Mouse (Mus musculus) midbrain, embryonic 14.5 days (tissue): ENCODE measurements around the gene Bmx. TPM values are rescaled to one million over a fixed set of nuclear protein-coding genes. Genes with fewer than 3 reads are reported as not detected.
A peak's percentile ranks its signal among the peaks of the same experiment; 100 is the strongest.

ENCODE experiments used
- ATAC-seq: fragments of 200-750 bp; cut with Nextera tagmentation; 2 replicates; pipeline ENCODE4 v1.8.0; 2017; ENCODE audit warnings: moderate number of reproducible peaks, moderate library complexity; ENCODE audit not compliant: low FRiP score, low TSS enrichment
- DNase-seq: peaks from one replicate; pipeline ENCODE4 v3.0.0-alpha.2; 2015
- H3K27ac ChIP-seq: fragments of 300-500 bp; sonication (generic); replicated peaks from 2 replicates; pipeline ENCODE4 v1.5.1; 2014; ENCODE audit warnings: mild to moderate bottlenecking, low read depth, low read length, moderate library complexity
- H3K27me3 ChIP-seq: fragments of 300-500 bp; sonication (generic); 2 replicates; pipeline ENCODE4 v1.6.1; 2014; ENCODE audit warnings: low read length, control low read depth, mixed read lengths; ENCODE audit not compliant: control insufficient read depth, insufficient read depth
- H3K36me3 ChIP-seq: fragments of 300-500 bp; sonication (generic); 2 replicates; pipeline ENCODE4 v1.6.1; 2014; ENCODE audit warnings: low read length, control low read depth; ENCODE audit not compliant: control insufficient read depth, insufficient read depth
- H3K4me1 ChIP-seq: fragments of 300-500 bp; sonication (generic); 2 replicates; pipeline ENCODE4 v1.6.1; 2014; ENCODE audit warnings: mild to moderate bottlenecking, antibody characterized with exemption, low read length, control low read depth; ENCODE audit not compliant: control insufficient read depth, insufficient read depth
- H3K4me2 ChIP-seq: fragments of 300-500 bp; sonication (generic); 2 replicates; pipeline ENCODE4 v1.6.1; 2014; ENCODE audit warnings: mild to moderate bottlenecking, low read length, moderate library complexity
- H3K4me3 ChIP-seq: fragments of 300-500 bp; sonication (generic); replicated peaks from 2 replicates; pipeline ENCODE4 v1.5.1; 2014; ENCODE audit warnings: low read depth, low read length
- H3K9ac ChIP-seq: fragments of 300-500 bp; sonication (generic); replicated peaks from 2 replicates; pipeline ENCODE4 v1.6.1; 2014; ENCODE audit warnings: mild to moderate bottlenecking, low read length, moderate library complexity
- H3K9me3 ChIP-seq: fragments of 300-500 bp; sonication (generic); 2 replicates; pipeline ENCODE4 v1.6.1; 2016; ENCODE audit warnings: low read length, control low read depth, mixed read lengths; ENCODE audit not compliant: control insufficient read depth
- WGBS: fragments of 180-500 bp; shearing (Covaris S2); extraction: QIAGEN DNeasy Blood & Tissue Kit; methylation state at CpG from one replicate; pipeline ENCODE4 v1.1.7; 2014; 5-methylcytosine and 5-hydroxymethylcytosine counted together
- polyA plus RNA-seq: library from polyadenylated mRNA; unstranded; fragments of >200 nt; fragmentation: Nextera tagmentation; extraction: Ambion mirVana; gene quantifications from 2 replicates; pipeline ENCODE4 v1.2.1, GENCODE M21; 2014

Bmx gene
- polyA plus RNA-seq, 1 experiment from 2014 or later: 0.51 TPM

DNA sequence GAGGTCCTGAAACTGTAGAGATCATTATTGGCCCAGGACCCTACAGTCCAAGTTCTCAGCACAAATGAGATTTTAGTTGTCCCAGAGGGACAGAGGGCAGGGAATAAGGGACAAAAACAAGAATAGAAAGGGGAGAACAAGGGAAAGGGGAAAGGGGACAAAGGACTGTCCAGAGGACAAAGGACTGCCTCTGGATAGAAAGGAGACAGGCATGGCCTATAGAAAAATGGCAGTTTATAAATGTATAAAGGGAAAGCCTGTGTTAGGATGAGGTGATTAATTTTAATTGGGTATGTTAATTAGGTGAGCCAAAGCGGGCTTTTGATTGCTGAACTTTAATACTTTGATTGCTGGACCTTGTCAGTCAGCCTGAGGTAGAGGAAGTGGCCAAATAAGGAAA lies 6.9 kb upstream of the Bmx start:
- Histone ChIP-seq H3K9ac (no peak overlapping the region), H3K9me3 (no peaks in the 10 kb centered on the region), H3K27me3 (no peaks in the 10 kb centered on the region), H3K27ac (no peak overlapping the region), H3K4me3 (no peak overlapping the region), H3K4me1 (no peaks in the 10 kb centered on the region), H3K36me3 (no peaks in the 10 kb centered on the region), H3K4me2 (no peak overlapping the region)
- DNase-seq (no peak), ATAC-seq (no peak)
- WGBS: 50% methylated on average over 1 of the region's 1 CpGs

- no peak for DNase-seq
- ATAC-seq: no peak
- 44% methylated on average over 2 of the region's 2 CpGs for WGBS
- Histone ChIP-seq H3K27ac (no peak overlapping the region), H3K4me2 (no peak overlapping the region), H3K4me3 (no peak overlapping the region), H3K36me3 (no peaks in the 10 kb centered on the region), H3K9ac (no peak overlapping the region), H3K4me1 (no peaks in the 10 kb centered on the region), H3K9me3 (no peaks in the 10 kb centered on the region), H3K27me3 (no peaks in the 10 kb centered on the region)
Observed at GRCm38 (mm10) chrX:164262286-164262685, 4.3 kb upstream of the Bmx start.

DNA sequence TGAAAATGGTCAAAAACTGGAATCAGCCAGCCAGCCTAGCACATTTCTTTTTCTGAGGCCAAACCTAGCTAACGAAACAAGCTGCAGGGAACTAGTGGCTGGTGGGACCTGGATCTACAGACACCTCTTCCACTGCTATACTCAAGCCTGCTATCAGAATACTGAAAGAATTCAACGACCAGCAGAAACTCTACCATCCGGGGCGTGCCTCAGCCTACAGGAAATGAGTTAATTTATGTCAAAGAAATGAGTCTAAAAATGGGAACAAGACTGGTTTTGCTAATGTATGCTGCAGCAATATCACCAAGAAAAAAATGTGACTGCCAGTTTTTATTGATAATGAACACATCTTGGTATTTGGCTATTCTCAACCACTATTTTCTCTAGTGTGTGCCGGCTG lies 669 bp upstream of the Bmx start:
- Histone ChIP-seq H3K36me3 (no peaks in the 10 kb centered on the region), H3K4me2 (no peak overlapping the region), H3K27ac (no peak overlapping the region), H3K4me1 (no peaks in the 10 kb centered on the region), H3K9ac (no peak overlapping the region), H3K27me3 (no peaks in the 10 kb centered on the region), H3K9me3 (no peaks in the 10 kb centered on the region), H3K4me3 (no peak overlapping the region)
- WGBS: 92% methylated on average over 5 of the region's 5 CpGs
- ATAC-seq (no peak), DNase-seq (no peak)

DNA sequence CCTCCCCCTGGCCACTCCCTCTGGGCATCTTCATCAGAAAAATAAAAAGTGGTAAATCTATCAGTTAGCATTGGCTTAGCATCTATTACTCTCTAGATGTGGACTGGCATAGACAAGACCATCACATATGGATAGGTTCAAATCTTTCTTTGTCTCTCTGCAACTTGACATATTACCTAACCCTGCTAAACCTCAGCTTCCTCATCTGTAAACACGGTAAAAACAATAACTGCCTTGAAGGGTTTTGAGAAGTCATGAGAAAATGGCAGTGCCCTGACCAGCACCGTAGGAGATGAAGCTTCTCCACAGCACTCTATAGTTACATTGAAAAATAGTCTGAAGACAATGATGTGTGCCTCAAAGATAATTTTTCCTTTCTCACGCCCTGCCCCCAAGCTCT lies 1.5 kb downstream of the Bmx start:
- H3K27me3 ChIP-seq: no peaks in the 10 kb centered on the region
- no peak overlapping the region for H3K4me3 ChIP-seq
- no peak overlapping the region for H3K4me2 ChIP-seq
- 90% methylated on average over 3 of the region's 3 CpGs for WGBS
- no peak overlapping the region for H3K9ac ChIP-seq
- no peaks in the 10 kb centered on the region for H3K4me1 ChIP-seq
- ATAC-seq (no peak), DNase-seq (no peak)
- no peaks in the 10 kb centered on the region for H3K36me3 ChIP-seq
- no peak overlapping the region for H3K27ac ChIP-seq
- H3K9me3 ChIP-seq: no peaks in the 10 kb centered on the region

- H3K9me3 ChIP-seq: no peaks in the 10 kb centered on the region
- no peak for ATAC-seq
- DNase-seq: no peak
- H3K27me3 ChIP-seq: no peaks in the 10 kb centered on the region
- WGBS: 73% methylated on average over 2 of the region's 2 CpGs
- H3K4me1 ChIP-seq: no peaks in the 10 kb centered on the region
- no peak overlapping the region for H3K27ac ChIP-seq
- no peak overlapping the region for H3K9ac ChIP-seq
- no peaks in the 10 kb centered on the region for H3K36me3 ChIP-seq
- no peak overlapping the region for H3K4me2 ChIP-seq
- H3K4me3 ChIP-seq: no peak overlapping the region
Observed at GRCm38 (mm10) chrX:164246722-164247121, 11.3 kb downstream of the Bmx start.

DNA sequence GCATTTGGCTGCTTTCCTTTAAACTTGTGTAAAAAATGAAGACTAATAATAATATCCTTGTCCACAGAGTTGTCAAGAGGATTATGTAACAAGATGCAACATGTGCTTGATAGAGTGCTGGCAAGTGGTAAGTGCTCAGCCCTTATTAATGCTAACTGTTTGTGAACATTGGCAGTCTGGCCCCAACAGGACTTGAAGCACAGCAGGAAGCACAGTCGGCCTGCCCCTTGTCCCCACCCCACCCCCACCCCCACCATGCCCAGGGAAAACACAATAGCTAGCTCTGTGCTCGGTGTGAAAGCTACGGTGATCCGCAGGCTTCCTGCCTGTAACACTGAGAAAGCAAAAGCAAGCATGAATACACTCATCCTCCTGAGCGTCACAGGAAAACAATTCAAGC lies 12.3 kb downstream of the Bmx start:
- DNase-seq (peak; percentile 16), ATAC-seq (no peak)
- Histone ChIP-seq H3K27me3 (no peaks in the 10 kb centered on the region), H3K4me2 (peak overlapping the region; percentile 32; the same call in 1 of the 2 replicates), H3K4me1 (no peaks in the 10 kb centered on the region), H3K4me3 (no peak overlapping the region), H3K36me3 (no peaks in the 10 kb centered on the region), H3K27ac (no peak overlapping the region), H3K9me3 (no peaks in the 10 kb centered on the region), H3K9ac (no peak overlapping the region)
- 20% methylated on average over 5 of the region's 5 CpGs for WGBS

GRCm38 (mm10) chrX:164233380-164233779 lies 24.6 kb downstream of the Bmx start:
- H3K36me3 ChIP-seq: no peaks in the 10 kb centered on the region
- no peak overlapping the region for H3K9ac ChIP-seq
- H3K9me3 ChIP-seq: no peaks in the 10 kb centered on the region
- DNase-seq (no peak), ATAC-seq (no peak)
- no peak overlapping the region for H3K4me2 ChIP-seq
- H3K27me3 ChIP-seq: no peaks in the 10 kb centered on the region
- no peaks in the 10 kb centered on the region for H3K4me1 ChIP-seq
- H3K4me3 ChIP-seq: no peak overlapping the region
- no peak overlapping the region for H3K27ac ChIP-seq
- WGBS: 72% methylated on average over 8 of the region's 8 CpGs

- Histone ChIP-seq H3K9me3 (no peaks in the 10 kb centered on the region), H3K4me3 (no peak overlapping the region), H3K36me3 (no peaks in the 10 kb centered on the region), H3K27ac (no peak overlapping the region), H3K27me3 (no peaks in the 10 kb centered on the region), H3K4me1 (no peaks in the 10 kb centered on the region), H3K4me2 (no peak overlapping the region), H3K9ac (no peak overlapping the region)
- DNase-seq (no peak), ATAC-seq (no peak)
- 69% methylated on average over 2 of the region's 2 CpGs for WGBS
Observed at GRCm38 (mm10) chrX:164221989-164222388, 36.0 kb downstream of the Bmx start.

GRCm38 (mm10) chrX:164200547-164200946 lies 57.4 kb downstream of the Bmx start:
- H3K9me3 ChIP-seq: no peaks in the 10 kb centered on the region
- no peak overlapping the region for H3K27ac ChIP-seq
- H3K9ac ChIP-seq: no peak overlapping the region
- WGBS: 80% methylated on average over 5 of the region's 5 CpGs
- no peaks in the 10 kb centered on the region for H3K4me1 ChIP-seq
- no peaks in the 10 kb centered on the region for H3K27me3 ChIP-seq
- H3K36me3 ChIP-seq: no peaks in the 10 kb centered on the region
- no peak overlapping the region for H3K4me2 ChIP-seq
- ATAC-seq: no peak
- DNase-seq: no peak
- H3K4me3 ChIP-seq: no peak overlapping the region
